Mouse (Mus musculus): ENCODE measurements around the gene Heatr3.
"Not testable (repeated sequence)": the region's sequence is repeated elsewhere in the genome, so short reads cannot be mapped to it uniquely, and the experiment has no call there.

The Heatr3 gene

DNA sequence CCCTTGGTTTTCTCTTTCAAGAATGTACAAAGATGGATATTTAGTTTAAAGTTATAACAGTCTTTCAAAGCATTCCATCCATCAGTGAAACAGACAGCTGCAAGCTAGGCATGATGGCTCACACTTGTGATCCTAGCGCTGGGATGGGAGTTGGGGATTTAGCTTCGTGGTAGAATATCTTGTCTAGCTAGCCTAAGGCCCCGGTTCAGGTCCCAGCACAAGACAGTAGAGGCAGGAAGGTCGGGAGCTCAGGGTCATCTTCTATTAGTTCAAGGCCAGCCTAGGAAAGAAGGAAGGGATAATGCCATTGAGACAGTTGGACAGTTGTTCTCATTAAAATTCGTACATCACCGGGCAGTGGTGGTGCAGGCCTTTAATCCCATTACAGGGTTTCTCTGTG is 48.1 kb downstream of the Heatr3 start:
- no peak for DNase-seq (ENCODE audit: low read depth, low spot score)

DNA sequence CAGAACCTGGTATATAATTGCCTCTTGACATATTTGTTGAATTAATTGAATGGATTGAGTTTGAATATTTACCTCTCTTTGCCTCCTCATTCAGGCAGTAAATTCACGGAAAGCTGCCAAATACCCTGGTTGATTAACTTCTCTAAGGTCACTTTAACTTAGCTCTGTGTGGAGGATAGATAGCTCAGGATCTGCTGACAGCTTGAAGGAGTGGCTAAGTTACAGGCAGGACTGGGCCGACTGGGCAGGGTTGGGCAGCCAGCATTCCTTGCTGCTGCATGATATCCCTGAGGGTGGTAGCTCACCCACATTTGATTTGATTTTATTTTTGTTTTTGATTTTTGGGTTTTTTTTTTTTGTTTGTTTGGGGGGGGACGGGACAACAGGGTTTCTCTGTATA is 59.7 kb downstream of the Heatr3 start:
- DNase-seq (ENCODE audit: low read depth, low spot score), result no peak

DNA sequence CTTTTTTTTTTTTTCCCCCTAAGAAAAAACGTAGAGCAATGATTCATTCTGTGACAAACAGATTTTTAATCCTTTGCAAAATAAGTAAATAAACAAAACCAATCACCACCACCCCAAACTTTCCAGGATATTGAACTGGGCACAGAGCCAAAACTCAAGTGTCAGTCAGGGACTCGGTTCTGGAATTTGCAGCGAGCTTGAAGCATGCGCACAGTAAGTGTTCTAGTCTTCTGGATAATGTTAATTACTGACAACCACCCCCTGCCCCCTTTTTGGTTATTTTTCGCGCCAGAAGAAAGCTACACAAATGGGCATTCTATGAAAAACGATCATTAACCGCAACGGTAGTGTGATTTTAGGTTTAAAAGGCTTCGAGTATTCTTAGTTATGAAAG is 60.9 kb downstream of the Heatr3 start:
- DNase-seq (ENCODE audit: low read depth, low spot score), result peak; percentile 49

DNA sequence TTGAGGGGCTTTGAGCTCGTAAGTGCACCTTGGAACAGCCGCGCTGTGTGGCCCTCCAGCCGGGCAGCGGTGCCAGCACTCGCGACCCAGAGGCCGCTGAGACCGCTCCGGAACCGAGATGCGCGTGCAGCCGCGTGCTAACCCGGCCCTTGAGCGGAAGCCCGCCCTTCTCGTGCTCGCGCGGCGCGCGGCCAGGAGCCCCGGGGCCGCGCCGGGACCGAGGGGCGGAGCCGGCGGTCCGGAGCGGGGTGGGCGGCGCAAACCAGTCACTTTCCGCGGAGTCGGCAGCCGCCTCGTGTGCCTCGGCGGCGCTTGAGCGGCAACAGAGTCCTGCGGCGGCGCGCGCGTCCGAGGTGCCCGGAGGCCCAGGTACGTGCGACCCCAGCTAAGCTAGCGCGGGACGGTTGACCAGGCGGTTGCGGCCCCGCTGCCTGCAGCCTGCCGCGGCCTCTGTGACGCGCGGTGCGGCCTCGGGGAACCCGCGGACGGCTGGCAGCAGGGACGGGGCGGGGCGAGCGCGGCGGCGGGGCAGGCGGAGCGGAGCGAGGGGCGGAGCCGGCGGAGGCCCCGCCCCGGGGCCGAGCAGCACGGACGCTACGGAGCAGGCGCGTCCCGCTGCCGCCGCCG is 61.4 kb downstream of the Heatr3 start, which contains the start of gene Tent4b:
Tent4b (plus strand) TSS at position 269 of the 627 bp plus-strand sequence.
- DNase-seq (ENCODE audit: low read depth, low spot score), result peak; percentile 92

DNA sequence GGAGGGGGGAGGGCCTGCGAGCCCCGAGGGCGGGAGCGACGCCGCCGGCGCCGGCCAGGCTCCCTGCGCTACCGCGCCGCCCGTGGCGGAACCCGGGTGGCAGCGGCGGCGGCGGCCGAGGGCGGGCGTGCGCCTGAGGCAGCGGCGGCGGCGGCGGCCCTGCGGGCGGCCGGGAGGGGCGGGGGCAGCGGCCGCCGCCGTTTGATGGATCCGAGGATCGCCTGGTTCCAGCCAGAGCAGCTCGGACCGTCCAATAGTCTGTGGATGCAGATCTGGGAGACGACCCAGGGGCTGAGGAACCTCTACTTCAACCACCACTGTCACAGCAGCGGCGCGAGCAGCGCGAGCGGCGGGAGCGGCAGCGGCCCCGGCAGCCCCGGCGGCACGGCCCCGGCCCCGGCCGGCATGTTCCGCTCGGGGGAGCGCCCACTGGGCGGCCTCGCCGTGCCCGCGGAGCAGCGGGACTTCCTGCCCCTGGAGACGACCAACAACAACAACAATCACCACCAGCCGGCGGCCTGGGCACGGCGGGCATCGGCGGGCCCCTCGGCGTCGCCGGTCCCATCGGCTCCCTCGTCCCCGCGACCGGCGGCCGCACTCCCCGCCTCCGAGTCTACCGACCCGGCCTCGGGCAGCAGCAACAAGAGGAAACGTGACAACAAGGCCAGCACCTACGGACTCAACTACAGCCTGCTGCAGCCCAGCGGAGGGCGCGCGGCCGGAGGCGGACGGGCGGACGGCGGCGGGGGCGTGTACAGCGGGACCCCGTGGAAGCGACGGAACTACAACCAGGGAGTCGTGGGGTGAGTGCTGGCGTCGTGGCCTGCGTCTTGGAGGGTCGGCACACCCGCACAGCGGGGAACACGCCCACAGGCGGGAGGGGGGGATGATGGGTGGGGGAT is 62.3 kb downstream of the Heatr3 start:
- DNase-seq (ENCODE audit: low read depth, low spot score), result peak; percentile 38

DNA sequence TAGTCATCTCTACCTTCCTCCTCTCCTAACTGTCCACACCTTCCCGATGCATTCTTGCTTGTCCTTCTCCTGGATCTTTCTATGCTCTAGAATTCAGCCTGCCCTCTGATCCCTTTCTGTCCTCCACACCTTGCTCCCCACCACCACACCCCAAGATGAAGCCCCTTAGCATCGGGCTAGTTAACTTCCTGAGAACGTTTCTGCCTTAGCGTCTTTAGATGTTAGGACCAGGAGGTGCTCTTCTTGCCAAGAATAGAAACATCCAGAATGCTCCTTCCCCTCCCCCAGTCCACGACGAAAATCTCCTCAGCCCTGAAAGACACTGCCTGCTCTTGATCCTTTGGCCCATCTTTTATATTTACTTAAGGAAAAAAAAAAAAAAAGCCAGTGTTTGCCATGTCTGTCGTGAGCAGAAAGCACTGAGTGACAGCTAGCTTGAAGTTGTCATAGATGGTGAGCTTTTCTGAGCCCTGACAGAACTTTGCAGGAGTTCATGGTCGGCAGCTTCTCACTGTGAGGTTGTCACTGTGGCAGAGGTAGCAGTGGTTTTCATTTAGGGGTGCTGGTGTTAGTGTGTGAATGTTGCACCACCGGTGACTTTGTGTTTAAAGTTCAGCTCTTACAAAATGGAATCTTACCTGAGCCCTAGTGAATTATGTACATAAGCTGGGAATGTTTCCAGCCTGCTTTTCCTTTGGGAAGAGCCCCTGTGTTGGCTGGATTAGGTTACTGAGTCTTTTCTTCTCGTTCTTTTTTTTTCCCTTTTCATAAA is 63.3 kb downstream of the Heatr3 start:
- no peak for DNase-seq (ENCODE audit: low read depth, low spot score)

DNA sequence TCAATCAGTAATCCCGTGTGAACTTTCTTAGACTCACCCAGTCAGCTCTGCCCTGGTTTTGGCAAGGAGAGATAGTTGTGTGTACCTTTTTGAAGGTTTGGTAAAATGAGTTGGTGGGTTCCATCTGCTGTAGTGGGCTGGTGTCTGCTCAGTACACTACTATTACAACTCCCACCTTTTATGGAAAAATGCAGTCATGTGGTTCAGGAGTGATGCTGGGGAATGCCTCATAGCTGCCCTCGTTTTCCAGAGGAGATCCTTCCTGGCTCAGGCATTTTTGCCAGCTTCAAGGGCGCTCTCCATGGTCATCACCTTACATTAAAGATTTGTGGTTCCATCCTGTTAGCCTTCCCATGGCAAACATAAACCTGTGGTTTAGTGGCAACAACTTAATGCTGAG is 64.0 kb downstream of the Heatr3 start:
- no peak for DNase-seq (ENCODE audit: low read depth, low spot score)

DNA sequence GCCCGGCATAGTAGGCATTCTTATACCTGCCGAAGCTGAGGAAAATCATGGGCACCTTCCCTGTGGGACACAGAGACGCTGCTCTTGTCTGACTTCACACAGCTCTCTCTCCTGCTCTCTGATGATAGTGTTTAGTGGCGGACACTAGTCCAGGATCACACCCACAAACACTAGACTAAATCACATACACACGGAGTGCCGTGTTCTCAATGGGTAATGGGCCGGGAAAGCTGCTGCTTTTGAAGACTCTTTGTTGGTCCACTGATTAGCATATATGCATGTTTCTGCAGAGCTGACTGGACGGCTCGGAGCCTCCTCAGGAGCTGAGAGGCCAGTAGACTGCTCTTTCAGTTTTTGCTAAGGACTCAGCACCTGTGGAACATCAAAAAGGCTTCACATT is 68.4 kb downstream of the Heatr3 start:
- DNase-seq (ENCODE audit: low read depth, low spot score), result no peak

DNA sequence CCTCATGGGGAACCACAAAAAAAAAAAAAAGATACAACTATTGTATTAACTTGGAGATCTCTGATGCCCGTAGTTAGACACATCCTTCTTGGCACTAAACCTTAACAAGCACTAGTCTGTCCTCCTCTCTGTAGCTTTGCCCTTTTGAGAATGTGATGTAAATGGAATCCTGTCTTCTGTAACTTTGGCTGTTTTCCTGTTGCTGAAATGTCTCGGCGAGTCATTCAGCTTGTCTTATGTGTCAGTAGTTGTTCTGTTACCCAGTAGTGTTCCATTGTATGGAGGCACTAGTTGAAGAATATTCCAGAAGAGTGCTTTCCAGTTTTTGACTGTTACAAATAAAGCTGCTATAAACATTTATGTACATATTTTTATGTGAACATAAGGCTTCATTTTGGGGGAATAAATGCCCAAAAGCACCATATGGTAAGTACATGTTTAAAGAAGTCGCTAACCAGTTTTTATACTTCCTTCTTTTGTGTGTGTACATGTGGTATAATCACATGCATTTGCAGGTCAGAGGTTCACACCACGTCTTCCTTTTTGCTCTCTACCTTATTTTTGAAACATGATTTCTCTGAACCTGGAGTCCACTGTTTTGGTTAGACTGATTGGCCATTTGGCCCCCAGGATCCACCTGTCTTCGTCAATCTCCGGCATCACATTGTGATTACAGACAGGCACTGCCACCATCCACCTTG is 69.6 kb downstream of the Heatr3 start:
- DNase-seq (ENCODE audit: low read depth, low spot score), result no peak

DNA sequence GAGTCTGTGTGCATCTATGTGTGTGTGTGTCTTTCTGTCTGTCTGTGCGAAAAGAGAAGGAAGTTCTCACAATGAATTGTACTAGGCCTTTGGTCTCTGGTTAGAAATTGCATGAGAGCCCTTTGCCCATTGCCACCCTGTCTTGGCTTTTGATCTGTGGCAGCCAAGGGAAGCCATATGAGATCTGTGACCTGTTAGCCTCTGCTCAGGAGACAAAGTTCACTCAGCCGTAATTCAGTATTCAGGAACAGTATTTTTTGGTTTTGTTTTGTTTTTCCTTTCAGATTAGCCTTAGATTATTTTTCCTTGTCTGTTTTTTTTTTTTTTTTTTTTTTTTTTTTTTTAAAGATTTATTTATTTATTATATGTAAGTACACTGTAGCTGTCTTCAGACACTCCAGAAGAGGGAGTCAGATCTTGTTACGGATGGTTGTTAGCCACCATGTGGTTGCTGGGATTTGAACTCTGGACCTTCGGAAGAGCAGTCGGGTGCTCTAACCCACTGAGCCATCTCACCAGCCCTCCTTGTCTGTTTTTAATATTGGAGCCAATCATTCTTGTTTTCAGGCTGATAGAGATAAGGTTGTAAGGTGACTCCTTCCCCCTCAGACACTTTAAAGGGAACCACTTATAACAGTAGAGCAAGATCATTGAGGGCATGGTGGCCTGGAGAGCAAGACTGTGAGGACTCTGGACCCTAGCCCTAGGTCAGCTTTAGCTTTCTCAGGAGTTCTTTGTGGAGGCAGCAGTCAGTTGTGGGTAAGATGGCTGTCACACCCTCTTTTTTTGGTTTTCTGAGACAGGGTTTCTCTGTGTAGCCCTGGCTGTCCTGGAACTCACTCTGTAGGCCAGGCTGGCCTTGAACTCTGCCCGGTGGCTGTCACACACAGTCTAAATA is 72.5 kb downstream of the Heatr3 start:
- DNase-seq (ENCODE audit: low read depth, low spot score), result not testable (repeated sequence)

DNA sequence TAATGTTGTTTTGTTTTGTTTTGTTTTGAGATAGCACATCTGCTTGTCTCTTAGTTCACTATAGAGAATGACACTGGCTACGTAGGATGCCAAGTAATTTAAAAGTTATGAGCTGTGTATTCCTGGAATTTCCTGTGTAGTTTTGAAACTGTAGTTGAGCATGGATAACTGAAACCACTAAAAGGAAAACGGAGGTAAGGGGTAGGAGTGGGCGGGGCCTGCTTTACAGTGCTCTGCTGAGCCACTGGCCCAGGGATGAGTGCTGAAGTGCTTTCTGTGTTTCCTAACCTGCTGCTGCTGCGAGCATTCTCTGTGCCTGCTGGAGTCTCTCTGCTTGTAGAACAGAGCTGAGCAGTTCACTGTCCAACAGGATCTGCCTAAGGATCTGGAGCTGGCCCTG is 83.7 kb downstream of the Heatr3 start:
- DNase-seq (ENCODE audit: low read depth, low spot score), result no peak

Measured in mesoderm, embryonic 11.5 days (tissue).